Mouse (Mus musculus) large intestine, adult 2 months (tissue): Measurements from ENCODE around the gene Mansc4. TPM values are rescaled to one million over a fixed set of nuclear protein-coding genes. Genes with fewer than 3 reads are reported as not detected.

ENCODE experiments used
- DNase-seq: peaks from one replicate; pipeline ENCODE4 v3.0.0-alpha.2; 2012; ENCODE audit warnings: low read depth, low spot score
- WGBS: fragments of 180-500 bp; shearing (Covaris S2); methylation state at CpG from one replicate; pipeline ENCODE4 v1.1.7; 2018; 5-methylcytosine and 5-hydroxymethylcytosine counted together
- polyA plus RNA-seq: library from polyadenylated mRNA; depleted of rRNA; stranded (reverse); fragments of >200 nt; gene quantifications from 2 replicates; pipeline ENCODE4 v1.2.3, GENCODE M21; 2012; rRNA removed

Mansc4 gene
- polyA plus RNA-seq: 0.07 and 0.16 TPM in 2 replicates

DNA sequence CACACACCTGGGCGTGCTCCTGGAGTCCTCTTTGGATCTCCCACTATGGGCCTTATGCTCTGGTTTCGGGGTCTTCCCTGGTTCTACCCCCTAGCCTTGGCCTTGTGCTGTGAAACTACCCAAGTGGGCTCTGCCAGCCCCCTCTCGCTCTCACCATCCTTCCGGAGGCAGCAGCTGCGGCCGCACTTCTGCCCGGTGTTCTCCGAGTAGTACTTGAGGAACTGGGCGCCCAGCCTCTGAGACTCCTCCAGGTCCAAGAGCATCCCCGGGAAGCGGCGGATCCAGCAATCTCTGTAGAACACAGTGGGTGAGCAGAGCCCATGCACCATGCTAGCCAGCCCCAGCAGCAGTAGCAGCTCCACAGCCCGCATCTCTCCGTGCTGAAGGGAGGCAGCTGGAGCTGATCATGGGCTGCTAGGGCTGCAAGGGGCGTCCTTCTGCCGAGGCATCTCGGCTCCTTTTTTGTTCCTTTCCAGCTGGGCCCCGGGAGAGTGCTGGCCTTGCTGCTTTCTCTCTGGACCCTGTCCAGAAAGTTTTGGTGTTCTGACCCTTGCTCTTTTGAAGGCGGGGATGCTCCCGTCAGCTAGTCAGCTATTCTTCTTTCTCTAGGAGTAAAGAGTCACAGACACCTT lies at the start of gene Mansc4:
Gene Mansc4, minus strand, starts transcription at position 439 of the 632 bp plus-strand sequence.
- no peak for DNase-seq
- WGBS: 26% methylated on average over 20 of the region's 20 CpGs

DNA sequence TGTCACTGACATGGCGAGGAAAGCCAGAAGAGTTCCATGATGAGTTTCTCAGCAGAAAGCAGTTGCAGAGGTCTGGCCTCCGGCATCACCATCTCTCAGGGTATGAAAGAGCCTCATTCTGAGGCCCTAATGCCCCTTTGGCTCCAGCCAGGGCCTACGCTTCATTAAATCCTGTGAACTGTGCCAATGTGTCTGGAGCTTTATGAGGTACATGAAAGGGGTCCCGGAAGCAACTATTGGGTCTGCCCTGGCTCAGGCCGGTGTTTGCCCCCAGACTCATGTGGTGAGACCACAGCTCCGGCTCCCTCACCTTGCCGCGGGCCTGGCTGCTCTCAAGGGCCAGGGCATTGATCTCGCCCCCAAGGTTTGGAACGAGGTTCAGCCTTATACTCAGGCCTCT lies 40.4 kb upstream of the Mansc4 start:
- DNase-seq: no peak
- 88% methylated on average over 10 of the region's 10 CpGs for WGBS

DNA sequence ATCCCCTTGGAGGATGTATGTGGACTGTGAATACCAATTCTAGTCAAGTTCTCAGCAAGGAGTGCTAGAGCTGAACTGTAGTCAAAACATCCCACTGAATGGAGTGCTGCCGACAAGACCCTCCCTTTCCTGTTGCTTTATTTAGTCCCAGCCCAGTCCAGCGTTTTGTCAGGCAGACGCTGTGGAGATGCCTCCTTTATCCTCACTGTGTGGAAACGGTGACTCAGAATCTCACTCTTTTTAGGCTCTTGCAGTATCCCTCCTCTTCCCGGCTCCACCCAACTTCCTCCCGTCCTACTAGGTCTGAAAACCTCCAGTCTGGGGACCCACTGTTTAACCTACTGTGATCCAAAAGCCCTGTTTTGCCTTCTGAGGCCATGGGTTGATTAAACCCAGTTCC lies 34.5 kb upstream of the Mansc4 start:
- WGBS: 41% methylated on average over 6 of the region's 6 CpGs
- DNase-seq: no peak

DNA sequence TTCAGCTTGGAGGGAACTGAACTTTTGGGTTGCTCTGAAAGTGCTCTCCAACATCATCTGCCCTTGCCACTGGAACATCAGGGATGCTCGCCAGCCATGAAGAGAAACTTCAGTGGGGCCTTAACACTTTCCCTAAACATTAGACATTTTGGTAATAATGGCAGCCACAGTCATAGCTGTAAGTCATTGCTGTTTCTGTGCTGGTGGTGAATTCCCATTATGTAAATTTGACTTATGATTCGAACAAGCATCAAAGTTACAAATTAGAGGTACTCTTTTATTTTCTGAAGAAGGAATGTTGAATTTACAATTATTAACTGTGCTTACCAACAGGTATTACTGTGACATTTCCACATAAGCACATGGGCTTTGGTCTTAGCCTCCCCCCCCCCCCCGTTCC lies 31.4 kb upstream of the Mansc4 start:
- no peak for DNase-seq
- WGBS: 85% methylated on average over 3 of the region's 3 CpGs

DNA sequence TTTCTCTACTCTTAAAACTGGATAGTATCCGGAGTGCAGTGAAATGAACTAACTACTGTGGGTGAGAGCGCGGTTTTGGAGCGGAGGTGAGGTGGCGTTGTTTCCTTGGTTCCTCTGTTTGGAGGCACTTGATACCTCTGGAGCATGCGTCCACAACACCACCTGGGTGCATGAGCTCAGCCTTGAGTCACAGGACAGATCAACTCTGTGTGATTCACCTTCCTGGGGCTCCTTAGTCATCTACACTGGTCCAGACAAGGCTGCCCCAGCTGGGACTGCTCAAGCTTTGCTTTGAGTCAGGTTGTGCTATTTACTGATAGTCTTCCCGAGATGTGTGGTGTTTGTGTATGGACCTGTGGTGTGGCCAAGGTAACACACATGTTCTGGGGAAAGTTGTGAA lies 30.9 kb upstream of the Mansc4 start:
- 85% methylated on average over 7 of the region's 7 CpGs for whole genome bisulfite sequencing
- DNase-seq: no peak

- whole genome bisulfite sequencing: 10% methylated on average over 10 of the region's 10 CpGs
- peak; percentile 51 for DNase-seq
Observed at GRCm38 (mm10) chr6:147116579-147116978, 29.7 kb upstream of the Mansc4 start.

DNA sequence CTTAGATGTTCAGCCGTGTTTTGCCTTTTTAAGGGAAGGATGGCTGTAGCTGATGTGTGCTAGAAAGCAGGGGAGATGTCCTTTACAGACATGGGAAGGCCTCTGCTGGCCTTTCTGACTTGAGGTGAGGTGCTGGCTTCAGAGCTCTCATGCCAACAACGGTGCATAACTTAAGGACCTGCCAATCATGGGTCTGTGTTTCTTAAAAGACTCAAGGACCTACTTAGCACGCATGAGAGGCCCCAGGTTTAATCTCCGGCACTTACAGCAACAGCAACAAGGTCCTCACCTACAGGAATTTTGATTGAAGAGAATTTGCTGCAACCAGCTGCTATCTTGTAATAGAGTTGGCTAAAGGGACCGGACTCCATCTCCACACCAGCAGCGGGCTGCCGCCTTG lies 22.5 kb upstream of the Mansc4 start:
- WGBS: 93% methylated on average over 7 of the region's 7 CpGs
- DNase-seq: no peak

DNA sequence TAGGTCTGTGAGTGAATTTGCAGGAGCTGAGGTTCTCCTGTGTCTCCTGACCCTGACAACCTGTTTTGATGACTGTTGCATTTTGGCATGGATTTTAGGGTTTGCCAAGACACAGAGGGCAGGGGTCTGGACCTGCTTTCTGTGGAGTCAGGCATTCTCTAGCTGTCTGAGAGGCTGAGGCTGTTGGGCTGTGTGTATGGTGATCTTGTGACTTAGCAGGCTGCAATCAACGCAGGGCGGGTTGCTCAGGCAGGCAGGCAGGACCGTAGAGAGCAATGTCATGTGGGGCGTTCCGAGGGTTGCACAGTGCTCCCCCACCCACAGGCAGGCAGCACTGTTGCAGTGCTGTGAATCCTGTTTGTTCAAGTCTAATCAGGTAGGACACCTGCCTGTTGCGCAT lies 19.9 kb upstream of the Mansc4 start:
- DNase-seq: no peak
- 85% methylated on average over 6 of the region's 6 CpGs for WGBS

DNA sequence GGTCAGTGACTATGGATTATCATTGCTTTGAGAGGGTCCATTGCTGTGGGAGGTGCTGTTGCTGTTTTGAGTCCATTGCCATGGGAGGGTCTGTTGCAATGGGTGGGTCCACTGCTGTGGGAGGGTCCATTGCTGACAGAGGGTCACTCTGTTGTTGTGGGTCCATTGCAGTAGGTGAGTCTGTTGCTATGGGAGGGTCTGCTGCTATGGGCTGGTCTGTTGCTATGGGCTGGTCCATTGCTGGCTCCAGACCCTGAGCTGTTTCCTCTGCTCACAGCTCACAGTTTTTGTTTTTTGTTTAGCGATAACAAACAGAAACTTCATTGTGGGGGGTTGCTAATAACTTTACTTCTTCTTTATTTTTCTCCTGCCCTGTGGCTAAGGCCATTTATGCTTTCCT lies 18.7 kb upstream of the Mansc4 start:
- no peak for DNase-seq
- 94% methylated on average over 1 of the region's 1 CpGs for WGBS

DNA sequence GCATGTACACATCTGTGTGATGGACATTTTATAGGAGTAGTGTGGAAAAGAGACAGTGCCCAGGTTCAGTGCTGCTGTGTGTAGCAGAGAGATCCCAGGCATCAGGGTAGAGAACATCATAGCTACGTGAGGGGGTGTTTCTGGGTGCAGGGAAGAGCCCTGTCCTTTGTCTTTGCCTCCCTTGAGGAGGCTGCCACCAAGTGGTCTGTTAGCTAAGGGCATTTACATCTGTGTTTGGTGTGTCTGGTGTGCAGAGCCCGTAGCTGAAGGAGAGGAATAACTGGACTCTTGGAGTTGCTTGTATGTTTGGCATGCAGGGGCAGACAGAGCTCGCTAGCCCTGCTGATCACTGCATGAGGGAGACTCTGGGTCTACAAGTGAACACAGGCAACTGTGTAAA lies 15.5 kb upstream of the Mansc4 start:
- DNase-seq: no peak
- 44% methylated on average over 3 of the region's 3 CpGs for WGBS

GRCm38 (mm10) chr6:147099458-147100277 lies 12.8 kb upstream of the Mansc4 start:
- DNase-seq: no peak

DNA sequence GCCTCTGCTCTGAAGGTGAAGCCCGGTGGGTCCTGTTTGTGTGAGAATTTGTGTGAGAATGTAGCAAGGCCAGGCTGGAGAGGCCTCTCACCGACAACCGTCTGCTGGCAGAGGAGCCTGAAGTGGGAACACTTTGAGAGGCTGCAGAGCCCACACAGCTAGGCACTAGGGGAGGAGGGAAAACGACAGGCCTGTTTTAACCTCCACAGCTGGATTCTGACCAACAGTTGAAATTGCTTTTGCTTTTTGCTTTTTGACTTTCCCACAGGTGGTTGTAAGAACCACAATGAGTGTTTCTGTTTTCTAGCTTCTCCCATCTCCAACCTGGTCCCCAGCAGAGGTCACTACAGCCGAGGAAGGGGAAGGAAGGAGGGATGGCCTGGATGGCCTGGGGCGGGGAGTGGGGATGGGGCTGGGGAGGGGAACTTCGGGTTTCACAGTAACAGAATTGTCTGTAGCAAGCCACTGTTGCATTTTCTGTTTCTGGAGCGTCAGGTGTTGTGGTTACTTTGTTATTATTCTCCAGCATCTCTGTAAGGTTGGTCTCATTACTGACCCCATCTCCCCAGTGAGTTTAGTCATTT lies 10.6 kb upstream of the Mansc4 start:
- 63% methylated on average over 8 of the region's 8 CpGs for WGBS
- no peak for DNase-seq

More at GRCm38 (mm10) chr6:147099458-147100277, 12.8 kb upstream of the Mansc4 start:
- 34% methylated on average over 19 of the region's 19 CpGs for WGBS

- no peak for DNase-seq
- 77% methylated on average over 3 of the region's 3 CpGs for WGBS
Observed at GRCm38 (mm10) chr6:147096934-147097333, 10.1 kb upstream of the Mansc4 start.

GRCm38 (mm10) chr6:147096109-147096508 lies 9.3 kb upstream of the Mansc4 start:
- DNase-seq: no peak
- WGBS: 95% methylated on average over 4 of the region's 4 CpGs

DNA sequence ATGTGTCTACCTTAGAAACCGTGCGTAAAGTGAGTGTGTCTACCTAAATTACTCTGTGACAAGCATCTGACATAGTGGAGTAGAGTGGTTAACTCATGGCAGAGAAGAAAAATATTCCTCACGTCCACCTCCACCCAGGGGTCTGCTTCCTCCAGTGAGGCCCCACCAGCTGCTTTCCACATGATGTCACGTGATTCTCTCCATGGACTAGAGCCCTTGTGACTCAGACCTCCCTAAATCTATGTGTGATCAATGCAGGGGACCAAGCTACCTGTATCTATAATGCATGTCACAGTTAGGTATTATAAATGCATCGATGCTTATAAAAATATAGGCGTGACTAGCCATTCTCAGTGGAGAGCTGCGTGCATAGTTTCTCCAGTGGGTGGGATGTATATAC lies 7.9 kb upstream of the Mansc4 start:
- no peak for DNase-seq
- 67% methylated on average over 7 of the region's 7 CpGs for WGBS

DNA sequence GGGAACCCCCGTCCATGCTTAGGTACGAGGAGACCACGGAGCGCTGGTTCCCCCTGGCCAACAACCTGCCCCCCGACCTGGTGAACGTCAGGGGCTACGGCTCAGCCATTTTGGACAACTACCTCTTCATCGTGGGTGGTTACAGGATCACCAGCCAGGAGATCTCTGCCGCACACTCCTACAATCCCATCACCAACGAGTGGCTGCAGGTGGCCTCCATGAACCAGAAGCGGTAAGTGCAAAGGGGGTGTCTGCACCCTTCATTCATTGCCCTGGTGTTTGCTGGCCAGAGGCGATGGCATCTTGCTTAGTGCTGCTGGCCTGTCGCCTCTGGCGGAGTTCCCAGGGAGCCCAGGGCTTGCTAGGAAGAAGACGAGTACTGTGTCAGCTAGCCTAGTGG lies 5.3 kb upstream of the Mansc4 start:
- no peak for DNase-seq
- 3% methylated on average over 15 of the region's 15 CpGs for WGBS

GRCm38 (mm10) chr6:147091136-147092120 lies 4.6 kb upstream of the Mansc4 start, which contains the start of gene Klhl42:
TSS of gene Klhl42 (plus strand) at chr6:147091379.
- under 1% methylated on average over 99 of the region's 99 CpGs for WGBS
- peak; percentile 35 for DNase-seq

DNA sequence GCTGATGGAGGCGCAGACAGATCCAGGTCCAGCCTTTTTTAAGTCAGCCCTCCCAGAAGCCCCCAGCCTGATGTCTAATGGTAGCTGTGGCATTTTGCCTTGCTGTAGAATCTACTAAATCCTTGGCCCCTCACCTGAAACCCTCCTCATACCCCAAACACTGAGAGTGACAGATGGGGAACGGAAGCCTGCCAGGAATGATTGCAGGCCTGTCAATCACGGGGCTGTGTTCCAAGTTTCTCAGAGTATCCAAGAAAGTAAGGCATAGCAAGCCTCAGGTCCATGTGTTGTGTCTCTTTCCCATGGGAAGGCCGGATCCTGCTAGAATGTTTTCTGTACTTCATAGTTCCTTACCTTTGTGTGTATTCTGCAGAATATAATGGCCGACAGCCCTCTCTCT lies 3.4 kb upstream of the Mansc4 start:
- no peak for DNase-seq
- WGBS: 95% methylated on average over 5 of the region's 5 CpGs

DNA sequence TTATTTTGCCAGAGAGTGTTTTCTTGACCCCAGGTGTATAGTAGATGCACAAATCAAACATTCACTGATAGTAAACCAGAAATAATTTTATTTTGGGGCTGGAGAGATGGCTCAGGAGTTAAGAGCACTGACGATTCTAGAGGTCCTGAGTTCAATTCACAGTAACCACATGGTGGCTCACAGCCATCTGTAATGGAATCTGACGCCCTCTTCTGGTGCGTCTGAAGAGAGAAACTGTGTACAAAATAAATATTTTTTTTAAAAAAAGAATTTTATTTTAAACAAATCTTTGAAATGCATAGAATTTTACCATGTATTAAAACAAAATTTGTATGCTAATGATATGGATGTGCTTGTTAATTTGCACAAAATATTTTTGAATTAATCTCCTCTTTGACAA lies 1.7 kb upstream of the Mansc4 start:
- DNase-seq: no peak
- 85% methylated on average over 3 of the region's 3 CpGs for WGBS

GRCm38 (mm10) chr6:147087736-147088135 lies 904 bp upstream of the Mansc4 start:
- no peak for DNase-seq
- 70% methylated on average over 7 of the region's 7 CpGs for WGBS
